Mouse (Mus musculus) heart, adult 2 months (tissue): ENCODE data around the gene Zfp454. TPM values are rescaled to one million over a fixed set of nuclear protein-coding genes. Genes with fewer than 3 reads are reported as not detected.
A peak's percentile ranks its signal among the peaks of the same experiment; 100 is the strongest.

ENCODE experiments used
- DNase-seq, 2 experiments: peaks; one replicate each; pipeline ENCODE4 v3.0.0; 2021
- H3K27ac ChIP-seq: fragments of 200-600 bp; 2 replicates; pipeline ENCODE4 v1.8.1; 2022
- H3K27me3 ChIP-seq: fragments of 200-500 bp; 2 replicates; pipeline ENCODE4 v1.6.1; 2012; ENCODE audit warnings: mild to moderate bottlenecking, low read length, inconsistent platforms, mixed read lengths; ENCODE audit not compliant: control insufficient read depth, insufficient read depth
- H3K36me3 ChIP-seq: fragments of 200-500 bp; 2 replicates; pipeline ENCODE4 v1.6.1; 2012; ENCODE audit warnings: low read length, inconsistent platforms; ENCODE audit not compliant: control insufficient read depth, insufficient read depth
- H3K4me1 ChIP-seq: fragments of 200-500 bp; 2 replicates; pipeline ENCODE4 v1.6.1; 2011; ENCODE audit warnings: low read length; ENCODE audit not compliant: control insufficient read depth, insufficient read depth
- H3K4me3 ChIP-seq: fragments of 200-600 bp; 2 replicates; pipeline ENCODE4 v1.8.1; 2022
- H3K79me2 ChIP-seq: fragments of 200-500 bp; replicated peaks from 2 replicates; pipeline ENCODE4 v1.6.1; 2012; ENCODE audit warnings: mild to moderate bottlenecking, inconsistent platforms, low read length, moderate library complexity, mixed read lengths; ENCODE audit not compliant: control insufficient read depth, insufficient read depth
- H3K9ac ChIP-seq: fragments of 200-500 bp; 2 replicates; pipeline ENCODE4 v1.6.1; 2012; ENCODE audit warnings: low read depth, mild to moderate bottlenecking, control low read depth, inconsistent platforms, low read length, mixed read lengths
- CTCF ChIP-seq: fragments of 200-600 bp; IDR thresholded peaks from 2 replicates; pipeline ENCODE4 v1.8.1; 2022; ENCODE audit warnings: antibody characterized with exemption, mild to moderate bottlenecking, moderate library complexity
- EP300 ChIP-seq: fragments of 200-500 bp; IDR thresholded peaks from 2 replicates; pipeline ENCODE4 v1.6.1; 2011; ENCODE audit warnings: low read depth, low read length, control low read depth; ENCODE audit not compliant: insufficient read depth
- POLR2A ChIP-seq: fragments of 200-500 bp; IDR thresholded peaks from 2 replicates; pipeline ENCODE4 v1.6.1; 2011; ENCODE audit warnings: mild to moderate bottlenecking, low read depth, low read length, control low read depth; ENCODE audit not compliant: insufficient read depth
- WGBS: fragments of 180-500 bp; shearing (Covaris S2); methylation state at CpG from one replicate; pipeline ENCODE4 v1.1.7; 2018; 5-methylcytosine and 5-hydroxymethylcytosine counted together
- intact Hi-C: fragments of 180-260 bp; cut with DNase I; formaldehyde crosslinking; loops from one replicate; pipeline ENCODE4 v1.15.1; 2025
- polyA plus RNA-seq: library from polyadenylated mRNA; depleted of rRNA; stranded (reverse); fragments of >200 nt; gene quantifications from 2 replicates; pipeline ENCODE4 v1.2.3, GENCODE M21; 2012
- total RNA-seq, 2 experiments: library from RNA; stranded (reverse); gene quantifications; 2 replicates each; pipeline ENCODE4 v1.2.3; 2021

The Zfp454 gene
- total and polyA plus RNA-seq, 3 experiments = 0.27 to 1.3 (median 0.78) TPM

GRCm38 (mm10) chr11:50915671-50916320 lies 28.3 kb upstream of the Zfp454 start, which contains the start of gene Zfp2:
Zfp2 (minus strand) TSS chr11:50916165.
- H3K79me2 ChIP-seq = 0 out of 2 replicates have a peak, but pooled peaks cover 2% of the 10 kb centered on the region
- no peaks in the 10 kb centered on the region for H3K36me3 ChIP-seq
- peak within 1 kb of the TSS; percentile 92 for H3K4me3 ChIP-seq
- DNase-seq = peak; percentile 89 to 93
- WGBS = under 1% methylated on average over 47 of the region's 47 CpGs
- H3K27ac ChIP-seq = peak within 1 kb of the TSS; percentile 83
- H3K27me3 ChIP-seq = no peaks in the 10 kb centered on the region
- TF ChIP-seq POLR2A (peak; percentile 56), EP300 (no peak), CTCF (peak; percentile 86)
- intact Hi-C loops = loop anchor here (1.0 to 5.0 kb wide), 4 partner anchors 12 to 88 kb away; partner anchors contain the start of genes Zfp354b, Zfp354c and Zfp879
- H3K9ac ChIP-seq = peak within 1 kb of the TSS; percentile 80
- H3K4me1 ChIP-seq = no peaks in the 10 kb centered on the region

DNA sequence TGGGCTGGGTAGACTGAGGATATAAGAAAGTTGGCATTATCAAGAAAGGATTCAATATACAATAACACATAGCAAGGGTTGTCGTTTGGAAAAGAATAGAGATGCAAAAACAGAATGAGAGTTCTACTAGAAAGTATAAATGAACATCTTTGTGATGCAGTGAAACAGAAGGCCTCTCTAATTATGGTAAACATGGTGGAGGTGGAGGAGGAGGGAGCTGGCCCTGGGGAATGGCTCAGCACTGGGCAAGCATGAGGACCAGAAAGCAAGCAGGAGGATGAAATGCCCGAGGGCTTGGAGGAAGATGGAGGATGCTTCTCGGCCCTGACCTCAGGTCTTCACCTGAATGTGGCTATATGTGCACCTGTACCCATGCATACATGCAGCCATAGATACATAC lies 27.0 kb upstream of the Zfp454 start:
- WGBS = 90% methylated on average over 3 of the region's 3 CpGs
- DNase-seq = no peak
- intact Hi-C loops = no loop called here

DNA sequence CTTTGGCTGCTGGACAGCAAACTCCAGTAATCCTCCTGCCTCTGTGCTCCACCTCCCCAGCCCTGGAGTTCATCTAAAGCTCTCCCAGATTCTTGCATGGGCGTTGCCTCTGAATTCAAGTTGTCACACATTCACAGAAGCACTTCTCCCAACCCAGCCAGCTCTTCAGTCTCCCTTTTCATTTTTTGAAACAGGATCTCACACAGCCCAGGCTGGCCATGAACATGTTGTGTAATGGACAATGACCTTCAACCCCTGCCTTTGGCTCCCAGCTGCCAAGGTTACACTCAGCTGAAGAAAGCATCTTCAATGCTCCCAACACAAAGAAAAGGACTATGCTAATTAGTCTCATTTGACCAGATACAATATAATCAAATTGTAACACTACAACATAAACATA lies 25.9 kb upstream of the Zfp454 start:
- no peak for TF ChIP-seq EP300
- no peak for TF ChIP-seq CTCF
- TF ChIP-seq POLR2A = no peak
- H3K36me3 ChIP-seq = no peaks in the 10 kb centered on the region
- intact Hi-C loops = no loop called here

More for the DNA sequence above, 27.0 kb upstream of the Zfp454 start:
- H3K79me2 ChIP-seq = 0 out of 2 replicates have a peak, but pooled peaks cover 2% of the 10 kb centered on the region
- no peak overlapping the region for H3K4me3 ChIP-seq
- H3K27ac ChIP-seq = no peak overlapping the region
- no peak overlapping the region for H3K9ac ChIP-seq
- H3K27me3 ChIP-seq = no peaks in the 10 kb centered on the region
- TF ChIP-seq POLR2A = no peak
- no peak for TF ChIP-seq CTCF
- TF ChIP-seq EP300 = no peak
- H3K36me3 ChIP-seq = no peaks in the 10 kb centered on the region
- H3K4me1 ChIP-seq = no peaks in the 10 kb centered on the region

GRCm38 (mm10) chr11:50908136-50908535 lies 20.7 kb upstream of the Zfp454 start:
- no peak overlapping the region for H3K4me3 ChIP-seq
- no peak overlapping the region for H3K27ac ChIP-seq
- H3K79me2 ChIP-seq = no peaks in the 10 kb centered on the region
- H3K36me3 ChIP-seq = no peaks in the 10 kb centered on the region
- 89% methylated on average over 5 of the region's 5 CpGs for WGBS
- TF ChIP-seq POLR2A (no peak), EP300 (no peak), CTCF (no peak)
- intact Hi-C loops = no loop called here
- DNase-seq = no peak
- H3K4me1 ChIP-seq = no peaks in the 10 kb centered on the region
- H3K9ac ChIP-seq = no peak overlapping the region
- H3K27me3 ChIP-seq = no peaks in the 10 kb centered on the region

More for the DNA sequence above, 25.9 kb upstream of the Zfp454 start:
- DNase-seq = no peak
- Histone ChIP-seq H3K9ac (no peak overlapping the region), H3K79me2 (0 out of 2 replicates have a peak, but pooled peaks cover 2% of the 10 kb centered on the region), H3K4me1 (no peaks in the 10 kb centered on the region), H3K27me3 (no peaks in the 10 kb centered on the region), H3K4me3 (no peak overlapping the region), H3K27ac (no peak overlapping the region)
- WGBS = 77% methylated on average over 1 of the region's 1 CpGs

DNA sequence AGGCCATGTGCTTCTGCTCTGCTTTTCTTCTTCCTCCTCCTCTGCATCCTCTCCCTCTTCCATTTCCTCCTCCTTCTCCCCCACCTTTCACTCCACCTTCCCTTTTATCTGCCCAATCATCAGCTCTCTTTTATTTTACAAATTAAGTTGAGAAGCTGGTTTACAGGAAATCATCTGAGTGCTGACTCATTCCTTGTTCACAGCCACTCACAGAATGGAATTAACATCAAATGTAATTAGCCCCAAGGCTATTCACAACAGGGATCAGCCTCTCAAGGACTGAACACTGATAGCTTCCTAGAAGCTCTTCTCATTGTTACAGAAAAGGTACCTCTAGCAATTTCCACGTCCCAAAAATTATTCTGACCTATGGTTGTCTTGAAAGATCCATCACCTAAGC lies 9.9 kb upstream of the Zfp454 start:
- Histone ChIP-seq H3K79me2 (no peaks in the 10 kb centered on the region), H3K36me3 (no peaks in the 10 kb centered on the region), H3K27me3 (no peaks in the 10 kb centered on the region), H3K4me1 (no peaks in the 10 kb centered on the region), H3K4me3 (no peak overlapping the region), H3K27ac (no peak overlapping the region), H3K9ac (no peak overlapping the region)
- no peak for DNase-seq
- intact Hi-C loops = no loop called here
- 72% methylated on average over 1 of the region's 1 CpGs for WGBS
- TF ChIP-seq POLR2A (no peak), CTCF (no peak), EP300 (no peak)

GRCm38 (mm10) chr11:50892441-50892840 lies 5.0 kb upstream of the Zfp454 start:
- no peaks in the 10 kb centered on the region for H3K36me3 ChIP-seq
- H3K4me3 ChIP-seq = no peak overlapping the region
- H3K27ac ChIP-seq = no peak overlapping the region
- H3K79me2 ChIP-seq = no peaks in the 10 kb centered on the region
- DNase-seq = no peak
- no peaks in the 10 kb centered on the region for H3K27me3 ChIP-seq
- H3K4me1 ChIP-seq = no peaks in the 10 kb centered on the region
- H3K9ac ChIP-seq = no peak overlapping the region
- TF ChIP-seq EP300 (no peak), POLR2A (no peak), CTCF (no peak)
- WGBS = 45% methylated on average over 2 of the region's 2 CpGs
- intact Hi-C loops = no loop called here
